Mouse (Mus musculus) erythroblast, embryonic 14.5 days (primary cell): ENCODE results near the gene Gm49396.

Experiments used
- GATA1 ChIP-seq: IDR thresholded peaks from 2 replicates; pipeline ENCODE4 v1.6.1; 2012; ENCODE audit warnings: low read length, inconsistent platforms, mixed read lengths
- TAL1 ChIP-seq: IDR thresholded peaks from 3 replicates; pipeline ENCODE4 v1.6.1; 2012; ENCODE audit warnings: low read length, inconsistent platforms, mixed read lengths

GRCm38 (mm10) chr7:30604424-30604823, 41.3 kb downstream of the Gm49396 start:
- TF ChIP-seq GATA1, result no peak
- TF ChIP-seq TAL1, result no peak
